Mouse (Mus musculus) gastrocnemius, adult 18-20 months (tissue): ENCODE results near the gene Slc27a3. TPM values are rescaled to one million over a fixed set of nuclear protein-coding genes. Genes with fewer than 3 reads are reported as not detected.
A peak's percentile ranks its signal among the peaks of the same experiment; 100 is the strongest.

ENCODE experiments used
- DNase-seq: peaks from one replicate; pipeline ENCODE4 v3.0.0; 2021; ENCODE audit warnings: low spot score
- total RNA-seq, 2 experiments: library from RNA; stranded (reverse); gene quantifications; 2 replicates each; pipeline ENCODE4 v1.2.3; 2021

Slc27a3 gene
- total RNA-seq, 2 experiments from 2014 or later = 1.0 to 1.1 TPM

- no peak for DNase-seq
These were observed 2.2 kb upstream of the Slc27a3 start for GRCm38 (mm10) chr3:90391941-90392340.

- DNase-seq = no peak
These were observed 1.3 kb upstream of the Slc27a3 start for GRCm38 (mm10) chr3:90391004-90391403.

- no peak for DNase-seq
These were observed 820 bp downstream of the Slc27a3 start for GRCm38 (mm10) chr3:90388726-90389510.

GRCm38 (mm10) chr3:90388192-90388591, 1.5 kb downstream of the Slc27a3 start:
- DNase-seq = no peak

- DNase-seq = peak; percentile 71
These were observed 2.3 kb downstream of the Slc27a3 start for GRCm38 (mm10) chr3:90387483-90387882.

GRCm38 (mm10) chr3:90386817-90387216, 2.9 kb downstream of the Slc27a3 start:
- no peak for DNase-seq

- no peak for DNase-seq
These were observed 4.8 kb downstream of the Slc27a3 start for GRCm38 (mm10) chr3:90384851-90385375.

- DNase-seq = no peak
These were observed 6.0 kb downstream of the Slc27a3 start for GRCm38 (mm10) chr3:90383690-90384089.

GRCm38 (mm10) chr3:90381727-90382126, 8.0 kb downstream of the Slc27a3 start:
- no peak for DNase-seq

GRCm38 (mm10) chr3:90378496-90378895, 11.2 kb downstream of the Slc27a3 start:
- DNase-seq = no peak

GRCm38 (mm10) chr3:90376247-90376585, 13.5 kb downstream of the Slc27a3 start:
- no peak for DNase-seq

- DNase-seq = no peak
These were observed 14.0 kb downstream of the Slc27a3 start for GRCm38 (mm10) chr3:90375562-90376246.

- no peak for DNase-seq
These were observed 15.4 kb downstream of the Slc27a3 start for GRCm38 (mm10) chr3:90374368-90374767.

GRCm38 (mm10) chr3:90373432-90374028, 16.2 kb downstream of the Slc27a3 start:
- peak; percentile 86 for DNase-seq

GRCm38 (mm10) chr3:90372817-90373216, 16.9 kb downstream of the Slc27a3 start:
- DNase-seq = no peak

GRCm38 (mm10) chr3:90371857-90372256, 17.9 kb downstream of the Slc27a3 start:
- no peak for DNase-seq

- no peak for DNase-seq
These were observed 20.7 kb downstream of the Slc27a3 start for GRCm38 (mm10) chr3:90369041-90369440.

- DNase-seq = no peak
These were observed 22.6 kb downstream of the Slc27a3 start for GRCm38 (mm10) chr3:90367001-90367632.

- no peak for DNase-seq
These were observed 27.4 kb downstream of the Slc27a3 start for GRCm38 (mm10) chr3:90362346-90362745.

GRCm38 (mm10) chr3:90361476-90361875, 28.3 kb downstream of the Slc27a3 start:
- no peak for DNase-seq

GRCm38 (mm10) chr3:90359230-90359629, 30.5 kb downstream of the Slc27a3 start:
- no peak for DNase-seq

- DNase-seq = no peak
These were observed 31.8 kb downstream of the Slc27a3 start for GRCm38 (mm10) chr3:90357959-90358358.
